Mouse (Mus musculus): ENCODE measurements around the gene Snx25.
A peak's percentile ranks its signal among the peaks of the same experiment; 100 is the strongest.

The Snx25 gene

GRCm38 (mm10) chr8:46152064-46153031 is at the start of gene Snx25:
TSS of gene Snx25 (minus strand) at chr8:46152159.
- DNase-seq (ENCODE audit: low read depth, low spot score): peak; percentile 60

- DNase-seq (ENCODE audit: low read depth, low spot score): no peak
Measured at GRCm38 (mm10) chr8:46197673-46198072, 45.7 kb upstream of the Snx25 start.

GRCm38 (mm10) chr8:46196877-46197276 is 44.9 kb upstream of the Snx25 start:
- no peak for DNase-seq (ENCODE audit: low read depth, low spot score)

GRCm38 (mm10) chr8:46193100-46193499 is 41.1 kb upstream of the Snx25 start:
- no peak for DNase-seq (ENCODE audit: low read depth, low spot score)

- DNase-seq (ENCODE audit: low read depth, low spot score): no peak
Measured at GRCm38 (mm10) chr8:46185361-46185760, 33.4 kb upstream of the Snx25 start.

GRCm38 (mm10) chr8:46180136-46180535 is 28.2 kb upstream of the Snx25 start:
- DNase-seq (ENCODE audit: low read depth, low spot score): no peak

- no peak for DNase-seq (ENCODE audit: low read depth, low spot score)
Measured at GRCm38 (mm10) chr8:46173651-46174050, 21.7 kb upstream of the Snx25 start.

- DNase-seq (ENCODE audit: low read depth, low spot score): no peak
Measured at GRCm38 (mm10) chr8:46163870-46164190, 11.9 kb upstream of the Snx25 start.

GRCm38 (mm10) chr8:46162953-46163869 is 11.3 kb upstream of the Snx25 start:
- peak; percentile 87 for DNase-seq (ENCODE audit: low read depth, low spot score)

- no peak for DNase-seq (ENCODE audit: low read depth, low spot score)
Measured at GRCm38 (mm10) chr8:46153042-46153441, 1.1 kb upstream of the Snx25 start.

GRCm38 (mm10) chr8:46151202-46152062 is 527 bp downstream of the Snx25 start, which contains the start of gene Cfap97:
TSS of gene Cfap97 (plus strand) at chr8:46151771.
- DNase-seq (ENCODE audit: low read depth, low spot score): no peak

GRCm38 (mm10) chr8:46149782-46150181 is 2.2 kb downstream of the Snx25 start:
- no peak for DNase-seq (ENCODE audit: low read depth, low spot score)

- DNase-seq (ENCODE audit: low read depth, low spot score): no peak
Measured at GRCm38 (mm10) chr8:46149306-46149705, 2.7 kb downstream of the Snx25 start.

- no peak for DNase-seq (ENCODE audit: low read depth, low spot score)
Measured at GRCm38 (mm10) chr8:46146173-46146572, 5.8 kb downstream of the Snx25 start.

GRCm38 (mm10) chr8:46143924-46144323 is 8.0 kb downstream of the Snx25 start:
- no peak for DNase-seq (ENCODE audit: low read depth, low spot score)

- no peak for DNase-seq (ENCODE audit: low read depth, low spot score)
Measured at GRCm38 (mm10) chr8:46143470-46143869, 8.5 kb downstream of the Snx25 start.

- no peak for DNase-seq (ENCODE audit: low read depth, low spot score)
Measured at GRCm38 (mm10) chr8:46142498-46143081, 9.4 kb downstream of the Snx25 start.

GRCm38 (mm10) chr8:46141688-46142087 is 10.3 kb downstream of the Snx25 start:
- DNase-seq (ENCODE audit: low read depth, low spot score): no peak

GRCm38 (mm10) chr8:46140376-46141120 is 11.4 kb downstream of the Snx25 start:
- no peak for DNase-seq (ENCODE audit: low read depth, low spot score)
